Mouse (Mus musculus) adrenal gland, postnatal 4 days (tissue): ENCODE data around the gene Hbb-y. TPM values are rescaled to one million over a fixed set of nuclear protein-coding genes. Genes with fewer than 3 reads are reported as not detected.
"Not testable (repeated sequence)": the region's sequence is repeated elsewhere in the genome, so short reads cannot be mapped to it uniquely, and the experiment has no call there.

Experiments used
- DNase-seq, 2 experiments: peaks; one replicate each; pipeline ENCODE4 v3.0.0; 2021 to 2022; ENCODE audit warnings: low spot score in 2 of 2, mixed read lengths in 2 of 2
- total RNA-seq, 2 experiments: library from RNA; stranded (reverse); gene quantifications; 2 replicates each; pipeline ENCODE4 v1.2.3; 2021

The Hbb-y gene
- total RNA-seq, 2 experiments from 2014 or later, result not detected

DNA sequence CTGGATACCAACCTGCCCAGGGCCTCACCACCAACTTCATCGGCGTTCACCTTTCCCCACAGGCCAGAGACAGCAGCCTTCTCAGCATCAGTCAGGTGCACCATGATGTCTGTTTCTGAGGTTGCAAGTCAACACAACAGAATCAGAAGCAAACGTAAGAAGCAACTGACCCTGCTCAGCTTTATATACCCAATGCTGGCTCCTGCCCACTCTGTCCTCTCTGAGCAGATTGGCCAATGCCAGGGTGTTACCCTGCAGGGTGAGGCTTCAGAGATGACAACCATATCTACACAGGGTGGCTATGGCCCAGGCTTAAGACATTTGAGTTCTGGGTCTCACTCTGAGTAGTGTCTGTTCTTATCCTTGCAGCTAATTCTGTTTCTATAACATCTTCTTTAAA is 39.2 kb downstream of the Hbb-y start, which contains the start of gene Hbb-bt:
Gene Hbb-bt, minus strand, starts transcription at position 231 of the 400 bp plus-strand sequence.
- no peak for DNase-seq

DNA sequence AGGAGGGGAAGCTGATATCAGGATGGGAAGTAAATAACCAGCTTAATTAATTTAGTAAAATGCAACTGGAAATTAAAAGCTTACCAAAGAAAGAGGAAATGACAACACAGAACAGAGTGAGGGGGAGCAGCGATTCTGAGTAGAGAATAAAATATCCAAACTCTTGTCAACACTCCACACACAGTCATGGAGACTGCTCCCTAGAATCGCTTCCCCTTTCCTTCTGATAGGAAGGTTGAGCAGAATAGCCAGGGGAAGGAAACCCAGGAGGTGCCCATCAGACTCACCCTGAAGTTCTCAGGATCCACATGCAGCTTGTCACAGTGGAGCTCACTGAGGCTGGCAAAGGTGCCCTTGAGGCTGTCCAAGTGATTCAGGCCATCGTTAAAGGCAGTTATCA is 39.9 kb downstream of the Hbb-y start:
- DNase-seq, result not testable (repeated sequence)

DNA sequence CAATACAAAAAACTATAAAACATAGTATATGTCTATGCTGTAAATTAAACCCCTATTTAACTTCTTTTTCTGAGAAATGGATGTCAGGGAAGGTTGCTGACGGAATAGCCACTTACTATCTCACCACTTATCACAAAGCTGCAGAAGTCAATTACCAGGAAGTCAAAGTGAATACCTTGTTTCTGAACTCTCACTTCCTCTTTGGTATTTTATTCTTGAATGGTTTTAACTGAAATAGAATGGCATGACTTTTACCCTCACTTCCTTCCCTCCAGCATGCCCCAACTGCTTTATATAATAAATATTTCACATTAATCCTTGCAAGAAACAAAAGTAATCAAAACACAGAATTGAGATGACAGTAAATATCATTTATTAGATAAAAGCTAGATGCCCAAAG is 40.8 kb downstream of the Hbb-y start:
- DNase-seq, result no peak

DNA sequence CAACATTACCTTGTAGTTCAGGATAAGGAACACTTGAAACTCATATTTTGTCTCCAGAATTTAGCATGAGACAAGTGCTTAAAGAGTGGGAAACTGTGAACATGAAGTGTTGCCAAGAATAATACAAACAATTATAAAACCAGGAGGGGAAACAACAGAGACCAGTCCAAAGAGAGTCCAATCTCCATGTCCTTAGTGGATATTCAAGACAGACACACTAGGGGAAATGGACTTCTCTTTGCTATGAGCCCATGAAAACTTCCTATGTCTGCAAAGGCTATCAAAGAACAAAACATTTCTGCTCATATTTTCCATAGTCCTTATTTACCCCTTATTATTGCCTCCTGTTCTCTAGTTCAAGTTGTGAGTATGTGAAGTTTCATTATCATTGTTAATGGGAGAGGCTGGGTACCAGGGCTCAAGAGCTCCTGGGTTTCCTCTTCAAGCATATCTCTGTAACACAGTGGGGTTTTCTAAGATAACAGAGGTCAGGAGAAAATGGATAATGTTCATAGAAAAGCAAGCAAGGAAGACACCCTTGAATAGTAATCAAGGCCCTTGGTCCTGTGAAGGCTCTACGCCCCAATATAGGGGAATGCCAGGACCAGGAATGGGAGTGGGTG is 41.7 kb downstream of the Hbb-y start:
- DNase-seq, result no peak

DNA sequence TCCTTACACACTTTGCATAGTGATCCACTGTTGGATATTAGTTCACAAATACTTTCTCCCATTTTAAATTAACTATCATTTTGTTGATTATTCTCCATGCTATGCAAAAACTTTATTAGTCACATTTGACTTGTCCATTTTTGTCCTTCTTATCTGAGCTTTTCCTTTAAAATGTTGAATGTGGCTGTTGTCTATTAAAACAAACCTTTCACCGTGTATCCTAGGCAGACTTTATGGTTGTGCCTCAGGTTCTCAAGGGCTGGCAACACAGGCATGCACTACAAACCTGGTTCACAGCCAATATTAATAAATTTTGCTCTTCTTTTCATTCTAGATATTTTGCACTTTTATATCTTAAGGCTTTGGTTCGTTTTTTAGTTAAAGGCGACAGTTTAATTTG is 42.3 kb downstream of the Hbb-y start:
- DNase-seq, result no peak

DNA sequence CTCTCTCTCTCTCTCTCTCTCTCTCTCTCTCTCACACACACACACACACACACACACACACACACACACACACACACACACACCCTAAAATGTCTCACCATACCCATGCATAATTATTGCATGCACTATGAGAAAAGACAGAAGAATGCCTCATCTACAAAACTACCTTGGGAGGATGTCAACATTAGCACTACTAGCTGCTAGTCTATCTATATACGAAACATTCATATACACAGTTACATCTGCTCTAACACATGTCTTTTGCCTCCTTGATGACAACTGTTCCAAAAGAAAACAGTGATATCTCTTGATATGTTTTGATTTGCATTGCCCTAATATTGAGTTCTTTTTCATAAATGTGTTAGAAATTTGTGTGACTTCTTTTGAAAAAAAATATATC is 42.7 kb downstream of the Hbb-y start:
- no peak for DNase-seq

DNA sequence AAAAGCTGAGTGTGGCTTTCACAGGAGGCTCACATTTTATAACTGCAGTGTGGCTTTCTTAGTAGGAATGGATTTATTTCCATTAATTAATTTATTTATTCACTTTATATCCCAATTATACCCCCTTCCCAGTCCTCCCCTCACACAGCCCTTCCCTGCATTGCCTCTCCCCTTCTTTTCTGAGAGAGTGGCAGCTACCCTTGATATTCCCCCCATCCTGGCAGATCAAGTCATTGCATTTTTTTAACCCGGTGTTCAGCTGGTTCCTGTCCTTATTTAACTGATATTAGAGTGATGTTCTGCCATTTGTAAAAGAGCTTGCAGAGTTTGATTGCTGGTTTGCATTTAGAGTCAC is 43.2 kb downstream of the Hbb-y start:
- DNase-seq, result no peak

DNA sequence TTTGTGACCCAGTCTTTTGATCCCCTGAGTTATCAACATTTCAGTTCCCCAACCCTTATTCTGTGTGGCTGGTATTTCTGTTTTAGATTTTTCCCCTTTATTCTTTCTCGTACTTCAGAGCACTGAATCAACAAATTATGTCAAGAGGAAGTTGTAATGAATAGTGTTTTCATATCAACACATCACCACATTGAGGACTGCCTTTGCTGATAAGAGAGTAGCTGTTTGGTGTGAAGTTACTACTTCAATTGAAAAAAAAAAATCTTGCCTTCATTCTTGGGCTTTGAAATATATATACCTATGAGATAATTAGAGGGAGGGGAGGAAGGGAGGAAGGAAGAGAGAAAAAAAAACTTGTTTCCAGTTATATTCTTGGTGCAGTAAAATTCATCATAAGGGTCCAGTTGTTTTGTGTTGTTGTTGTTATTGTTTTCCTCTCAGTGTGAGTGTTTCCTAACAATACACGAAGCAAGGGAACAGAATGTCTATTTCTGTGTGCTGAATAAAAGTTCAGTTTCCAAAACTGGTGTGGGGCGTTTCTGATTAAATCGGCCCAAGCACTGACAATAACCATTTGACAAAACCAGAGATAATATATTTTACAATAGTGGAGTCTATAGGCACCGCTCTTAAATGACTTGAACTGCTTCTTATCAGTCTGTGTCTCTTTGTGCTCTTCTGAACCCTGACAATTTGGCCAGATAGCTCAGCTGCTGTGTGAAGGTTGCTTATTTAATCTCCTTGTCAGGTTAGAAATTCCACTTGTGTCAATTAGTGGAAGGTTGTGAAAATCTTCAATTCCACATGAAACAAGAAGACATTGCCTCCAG is 43.8 kb downstream of the Hbb-y start:
- DNase-seq, result no peak

DNA sequence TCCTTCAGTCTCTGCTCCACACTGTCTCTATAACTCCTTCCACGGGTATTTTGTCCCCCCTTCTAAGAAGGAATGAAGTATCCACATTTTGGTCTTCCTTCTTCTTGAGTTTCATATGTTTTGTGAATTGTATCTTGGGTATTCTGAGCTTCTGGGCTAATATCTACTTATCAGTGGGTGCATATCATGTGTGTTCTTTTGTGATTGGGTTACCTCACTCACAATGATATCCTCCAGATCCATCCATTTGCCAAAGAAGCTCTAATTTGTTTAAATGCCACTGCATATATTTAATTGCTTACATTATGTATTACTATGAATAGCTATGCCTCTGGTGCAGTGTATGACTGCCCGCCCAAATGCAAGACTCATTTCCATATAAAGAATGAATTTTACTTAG is 44.9 kb downstream of the Hbb-y start:
- not testable (repeated sequence) for DNase-seq

DNA sequence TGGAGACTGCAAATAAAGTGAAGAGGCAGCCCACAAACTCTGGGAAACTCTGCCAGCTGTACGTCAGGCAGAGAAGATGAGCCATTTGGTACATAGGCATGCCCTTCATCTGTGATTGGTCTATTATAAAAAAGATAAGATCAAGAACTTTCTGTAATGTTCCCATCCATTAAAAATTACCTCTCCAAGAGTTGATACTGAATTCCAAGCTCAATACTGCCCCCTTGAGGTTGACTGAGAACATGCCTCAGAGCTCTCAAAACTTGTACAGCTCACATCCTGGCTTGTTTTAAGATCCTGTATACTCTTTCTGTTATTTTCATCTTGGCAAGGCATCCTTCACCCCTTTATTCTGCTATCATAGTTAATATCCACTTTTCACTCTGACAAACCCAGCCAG is 46.2 kb downstream of the Hbb-y start:
- DNase-seq, result no peak

Other genes with a start within 250 kb of the Hbb-y start
- not detected for gene Olfr620, start 240.7 kb downstream of the Hbb-y start, total RNA-seq
- gene Olfr622, start 210.5 kb downstream of the Hbb-y start, total RNA-seq, result not detected
- gene Olfr623, start 189.5 kb downstream of the Hbb-y start, total RNA-seq, result not detected
- gene Olfr624, start 182.0 kb downstream of the Hbb-y start, total RNA-seq, result under 1 TPM in 1 of 2 experiments, not detected in 1; 0.06 TPM
- not detected for gene Olfr625-ps1, start 170.5 kb downstream of the Hbb-y start, total RNA-seq
- not detected for gene Olfr243, start 138.5 kb downstream of the Hbb-y start, total RNA-seq
- gene Olfr628, start 122.8 kb downstream of the Hbb-y start, total RNA-seq, result not detected
- gene Olfr629, start 108.3 kb downstream of the Hbb-y start, total RNA-seq, result not detected
- gene Olfr630, start 95.9 kb downstream of the Hbb-y start, total RNA-seq, result not detected
- not detected for gene Olfr69, start 81.6 kb downstream of the Hbb-y start, total RNA-seq
- gene Olfr68, start 73.5 kb downstream of the Hbb-y start, total RNA-seq, result not detected
- not detected for gene Olfr67, start 61.4 kb downstream of the Hbb-y start, total RNA-seq
- gene Hbb-bt, start 39.2 kb downstream of the Hbb-y start, total RNA-seq, result 100 to 1,000 TPM; 618 to 940 TPM
- 1,000 to 10,000 TPM; 4,172 to 4,820 TPM for gene Hbb-bs, start 25.1 kb downstream of the Hbb-y start, total RNA-seq
- not detected for gene Hbb-bh2, start 12.7 kb downstream of the Hbb-y start, total RNA-seq
- gene Hbb-bh1, start 10.1 kb downstream of the Hbb-y start, total RNA-seq, result not detected
- not detected for gene Olfr66, start 33.0 kb upstream of the Hbb-y start, total RNA-seq
- gene Olfr64, start 41.3 kb upstream of the Hbb-y start, total RNA-seq, result not detected
- not detected for gene Olfr65, start 50.3 kb upstream of the Hbb-y start, total RNA-seq
- gene Olfr631, start 75.6 kb upstream of the Hbb-y start, total RNA-seq, result not detected
- gene Olfr632, start 81.1 kb upstream of the Hbb-y start, total RNA-seq, result not detected
- gene Olfr633, start 91.2 kb upstream of the Hbb-y start, total RNA-seq, result not detected
- not detected for gene Olfr635, start 117.9 kb upstream of the Hbb-y start, total RNA-seq
- gene Olfr638, start 145.5 kb upstream of the Hbb-y start, total RNA-seq, result not detected
- gene Olfr639, start 164.1 kb upstream of the Hbb-y start, total RNA-seq, result under 1 TPM in 1 of 2 experiments, not detected in 1; 0.08 TPM
- gene Olfr640, start 172.4 kb upstream of the Hbb-y start, total RNA-seq, result not detected
- not detected for gene Olfr641, start 182.2 kb upstream of the Hbb-y start, total RNA-seq
- not detected for gene Olfr642, start 199.4 kb upstream of the Hbb-y start, total RNA-seq
- not detected for gene 4930516K23Rik, start 208.2 kb upstream of the Hbb-y start, total RNA-seq
- gene Olfr644, start 218.7 kb upstream of the Hbb-y start, total RNA-seq, result not detected
- gene Olfr645, start 232.2 kb upstream of the Hbb-y start, total RNA-seq, result not detected